Mouse (Mus musculus) liver, postnatal 0 days (tissue): ENCODE results near the gene Peli2. TPM values are rescaled to one million over a fixed set of nuclear protein-coding genes. Genes with fewer than 3 reads are reported as not detected.

ENCODE experiments used
- ATAC-seq: fragments of 200-750 bp; cut with Nextera tagmentation; 2 replicates; pipeline ENCODE4 v1.8.0; 2017; ENCODE audit warnings: mild to moderate bottlenecking, moderate library complexity
- DNase-seq: peaks from one replicate; pipeline ENCODE4 v3.0.0-alpha.2; 2016
- H3K27ac ChIP-seq: fragments of 300-500 bp; sonication (generic); 2 replicates; pipeline ENCODE4 v1.5.1; 2014; ENCODE audit warnings: antibody characterized with exemption, moderate library complexity, mild to moderate bottlenecking, low read depth
- H3K27me3 ChIP-seq: fragments of 300-500 bp; sonication (generic); 2 replicates; pipeline ENCODE4 v1.6.1; 2014; ENCODE audit warnings: low read length, control low read depth, mixed read lengths; ENCODE audit not compliant: insufficient read depth
- H3K36me3 ChIP-seq: fragments of 300-500 bp; sonication (generic); replicated peaks from 2 replicates; pipeline ENCODE4 v1.6.1; 2014; ENCODE audit warnings: mild to moderate bottlenecking, control low read depth, low read length, moderate library complexity, mixed read lengths; ENCODE audit not compliant: insufficient read depth
- H3K4me1 ChIP-seq: fragments of 300-500 bp; sonication (generic); 2 replicates; pipeline ENCODE4 v1.6.1; 2014; ENCODE audit warnings: antibody characterized with exemption, mild to moderate bottlenecking, control low read depth; ENCODE audit not compliant: insufficient read depth
- H3K4me2 ChIP-seq: fragments of 300-500 bp; sonication (generic); 2 replicates; pipeline ENCODE4 v1.6.1; 2014; ENCODE audit warnings: low read depth, mild to moderate bottlenecking, low read length, moderate library complexity, mixed read lengths
- H3K4me3 ChIP-seq: fragments of 300-500 bp; sonication (generic); 2 replicates; pipeline ENCODE4 v1.5.1; 2014; ENCODE audit warnings: low read depth, low read length
- H3K9ac ChIP-seq: fragments of 300-500 bp; sonication (generic); replicated peaks from 2 replicates; pipeline ENCODE4 v1.6.1; 2014; ENCODE audit warnings: mild to moderate bottlenecking, moderate library complexity
- H3K9me3 ChIP-seq: fragments of 300-500 bp; sonication (generic); 2 replicates; pipeline ENCODE4 v1.6.1; 2016; ENCODE audit warnings: mild to moderate bottlenecking, control low read depth, low read length, mixed read lengths
- CTCF ChIP-seq: sonication (generic); IDR thresholded peaks from 2 replicates; pipeline ENCODE4 v1.5.1; 2016; ENCODE audit warnings: antibody characterized with exemption, low read depth
- EP300 ChIP-seq: IDR thresholded peaks from 2 replicates; pipeline ENCODE4 v1.6.1; 2016; ENCODE audit warnings: antibody characterized with exemption, low read depth, mild to moderate bottlenecking
- WGBS: fragments of 180-500 bp; shearing (Covaris S2); extraction: QIAGEN DNeasy Blood & Tissue Kit; methylation state at CpG from one replicate; pipeline ENCODE4 v1.1.7; 2014; ENCODE audit not compliant: insufficient replicate concordance; 5-methylcytosine and 5-hydroxymethylcytosine counted together
- polyA plus RNA-seq: library from polyadenylated mRNA; unstranded; fragments of >200 nt; fragmentation: Nextera tagmentation; extraction: Ambion mirVana; gene quantifications from 2 replicates; pipeline ENCODE4 v1.2.1, GENCODE M21; 2015

The Peli2 gene
- polyA plus RNA-seq, 1 experiment from 2014 or later, result 1.5 TPM

DNA sequence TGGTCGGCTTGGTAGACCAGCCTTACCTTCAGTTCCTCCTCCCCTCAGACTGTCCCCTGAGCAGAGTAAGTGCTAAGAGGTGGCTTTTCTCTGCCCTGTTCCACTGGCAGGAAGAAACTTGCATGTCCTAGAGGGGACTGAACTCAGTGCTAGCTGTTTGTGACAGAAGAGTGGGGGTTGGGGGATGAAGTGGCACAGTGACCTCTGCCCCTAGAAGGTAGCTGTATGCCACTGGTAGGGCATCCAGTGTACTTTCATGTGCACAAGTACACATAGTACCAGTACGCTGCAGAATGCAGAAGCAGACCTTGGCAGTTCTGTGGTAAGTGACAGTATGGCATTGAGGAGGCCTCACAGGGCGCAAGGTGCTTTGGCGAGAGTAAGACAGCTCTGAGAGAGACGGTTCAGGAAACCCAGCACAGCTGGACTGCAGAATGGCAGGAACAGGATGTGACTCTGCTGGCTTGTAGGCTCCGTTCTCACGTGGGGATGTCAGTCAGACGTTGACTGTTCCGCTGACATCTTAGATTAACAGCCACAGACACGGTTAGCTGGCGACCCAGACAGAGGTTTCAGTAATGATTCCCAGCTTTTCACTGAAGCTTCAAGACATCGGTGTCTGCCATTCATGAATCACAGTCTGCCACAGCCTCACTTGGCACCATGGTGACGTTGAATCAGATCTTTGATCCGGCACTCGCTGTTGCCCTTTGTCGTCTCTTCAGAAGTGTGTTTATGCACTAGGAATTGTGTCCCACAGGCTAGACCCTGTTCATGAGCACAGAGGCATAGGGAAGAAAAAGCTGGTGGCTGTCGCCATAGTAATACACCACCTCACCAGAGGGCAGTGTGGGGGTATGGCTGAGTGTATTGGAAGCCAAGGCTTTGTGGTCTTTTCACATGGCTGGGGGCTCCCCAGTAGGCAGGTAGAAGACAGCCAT is 81.7 kb downstream of the Peli2 start:
- H3K27ac ChIP-seq, result 0 out of 2 replicates have a peak overlapping the region, but pooled peaks have one; percentile 49
- no peaks in the 10 kb centered on the region for H3K36me3 ChIP-seq
- H3K9me3 ChIP-seq, result no peaks in the 10 kb centered on the region
- 0 out of 2 replicates have a peak, but pooled peaks have one; percentile 4 for TF ChIP-seq CTCF
- no peak for TF ChIP-seq EP300
- DNase-seq, result no peak
- H3K27me3 ChIP-seq, result no peaks in the 10 kb centered on the region
- ATAC-seq, result peak; percentile 62
- H3K9ac ChIP-seq, result no peak overlapping the region
- H3K4me1 ChIP-seq, result peaks cover 22% of the 10 kb centered on the region
- no peak overlapping the region for H3K4me3 ChIP-seq
- WGBS, result 29% methylated on average over 17 of the region's 17 CpGs
- 0 out of 2 replicates have a peak overlapping the region, but pooled peaks have one; percentile 22 for H3K4me2 ChIP-seq

DNA sequence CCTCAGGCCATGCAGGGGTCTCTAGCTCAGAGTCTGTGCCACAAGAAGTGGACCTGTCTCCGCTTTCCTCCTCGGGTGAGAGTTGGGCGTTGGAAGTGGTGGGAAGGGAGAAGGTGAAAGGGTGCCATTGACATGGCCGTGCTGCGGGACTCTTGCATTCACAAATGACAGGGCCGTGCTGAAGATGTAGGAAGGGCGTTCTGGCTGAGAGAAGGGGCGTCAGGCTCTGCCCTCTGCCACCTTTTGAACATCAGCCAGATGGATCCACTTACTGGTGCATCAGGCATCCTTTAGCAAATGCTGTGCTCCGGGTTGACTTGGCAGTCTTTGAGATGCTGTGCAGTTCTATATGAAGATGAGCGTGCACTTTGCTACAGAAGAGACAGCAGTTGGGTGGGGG is 84.4 kb downstream of the Peli2 start:
- Histone ChIP-seq H3K9ac (no peak overlapping the region), H3K27ac (no peak overlapping the region), H3K4me2 (0 out of 2 replicates have a peak overlapping the region, but pooled peaks have one; percentile 48), H3K9me3 (no peaks in the 10 kb centered on the region), H3K4me3 (no peak overlapping the region), H3K27me3 (no peaks in the 10 kb centered on the region), H3K4me1 (peaks cover 22% of the 10 kb centered on the region), H3K36me3 (no peaks in the 10 kb centered on the region)
- TF ChIP-seq CTCF (no peak), EP300 (no peak)
- ATAC-seq, result no peak
- WGBS, result 88% methylated on average over 10 of the region's 10 CpGs
- no peak for DNase-seq

DNA sequence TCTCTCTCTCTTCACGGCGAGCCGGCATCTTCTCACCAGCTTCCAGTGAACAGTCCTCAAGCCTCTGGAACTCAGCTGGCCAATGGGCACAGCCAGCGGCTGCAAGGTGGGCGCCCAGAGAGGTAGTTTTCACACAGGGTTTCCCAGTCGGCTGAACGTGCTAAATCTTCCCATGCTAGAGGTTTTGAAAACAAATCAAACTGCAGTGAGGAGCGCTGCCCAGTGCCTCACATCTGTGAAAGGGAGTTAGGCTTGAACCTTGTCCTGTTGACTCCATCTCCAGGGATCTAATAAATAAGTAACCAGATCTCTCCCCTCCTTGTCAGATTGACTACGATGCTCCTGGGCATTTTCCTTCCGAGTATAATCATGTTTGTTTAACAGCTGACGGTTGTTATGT is 85.0 kb downstream of the Peli2 start:
- ATAC-seq (peak; percentile 41; the same call in 1 of the 2 replicates), DNase-seq (no peak)
- 62% methylated on average over 11 of the region's 11 CpGs for WGBS
- Histone ChIP-seq H3K27me3 (no peaks in the 10 kb centered on the region), H3K36me3 (no peaks in the 10 kb centered on the region), H3K4me3 (no peak overlapping the region), H3K9me3 (no peaks in the 10 kb centered on the region), H3K4me1 (peaks cover 22% of the 10 kb centered on the region), H3K4me2 (peak overlapping the region; percentile 48; the same call in 1 of the 2 replicates), H3K27ac (no peak overlapping the region), H3K9ac (no peak overlapping the region)
- TF ChIP-seq CTCF (no peak), EP300 (no peak)

DNA sequence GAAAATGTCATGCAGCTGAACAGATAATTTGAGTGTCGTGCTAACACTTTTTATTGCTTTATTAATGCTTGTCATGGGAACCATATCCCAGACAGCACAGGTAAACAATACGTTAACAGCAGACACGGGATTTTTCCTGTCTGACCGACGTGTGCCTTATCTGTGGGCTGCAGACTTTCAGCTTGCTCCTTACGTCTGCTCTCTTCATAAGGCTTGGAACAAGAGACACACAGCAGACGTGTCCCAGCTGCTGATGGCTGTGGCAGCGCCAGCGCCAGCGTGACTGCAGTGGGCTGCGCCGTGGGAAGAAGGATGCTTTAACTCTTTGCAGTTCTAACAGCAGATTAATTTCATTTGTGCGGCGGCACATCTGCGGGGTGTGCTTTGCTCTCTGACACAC is 86.5 kb downstream of the Peli2 start:
- no peak overlapping the region for H3K27ac ChIP-seq
- no peaks in the 10 kb centered on the region for H3K27me3 ChIP-seq
- peaks cover 17% of the 10 kb centered on the region for H3K4me1 ChIP-seq
- H3K9ac ChIP-seq, result no peak overlapping the region
- no peak overlapping the region for H3K4me2 ChIP-seq
- DNase-seq (no peak), ATAC-seq (no peak)
- TF ChIP-seq EP300, result no peak
- no peak for TF ChIP-seq CTCF
- WGBS, result 38% methylated on average over 15 of the region's 15 CpGs
- H3K36me3 ChIP-seq, result no peaks in the 10 kb centered on the region
- H3K4me3 ChIP-seq, result no peak overlapping the region
- no peaks in the 10 kb centered on the region for H3K9me3 ChIP-seq

DNA sequence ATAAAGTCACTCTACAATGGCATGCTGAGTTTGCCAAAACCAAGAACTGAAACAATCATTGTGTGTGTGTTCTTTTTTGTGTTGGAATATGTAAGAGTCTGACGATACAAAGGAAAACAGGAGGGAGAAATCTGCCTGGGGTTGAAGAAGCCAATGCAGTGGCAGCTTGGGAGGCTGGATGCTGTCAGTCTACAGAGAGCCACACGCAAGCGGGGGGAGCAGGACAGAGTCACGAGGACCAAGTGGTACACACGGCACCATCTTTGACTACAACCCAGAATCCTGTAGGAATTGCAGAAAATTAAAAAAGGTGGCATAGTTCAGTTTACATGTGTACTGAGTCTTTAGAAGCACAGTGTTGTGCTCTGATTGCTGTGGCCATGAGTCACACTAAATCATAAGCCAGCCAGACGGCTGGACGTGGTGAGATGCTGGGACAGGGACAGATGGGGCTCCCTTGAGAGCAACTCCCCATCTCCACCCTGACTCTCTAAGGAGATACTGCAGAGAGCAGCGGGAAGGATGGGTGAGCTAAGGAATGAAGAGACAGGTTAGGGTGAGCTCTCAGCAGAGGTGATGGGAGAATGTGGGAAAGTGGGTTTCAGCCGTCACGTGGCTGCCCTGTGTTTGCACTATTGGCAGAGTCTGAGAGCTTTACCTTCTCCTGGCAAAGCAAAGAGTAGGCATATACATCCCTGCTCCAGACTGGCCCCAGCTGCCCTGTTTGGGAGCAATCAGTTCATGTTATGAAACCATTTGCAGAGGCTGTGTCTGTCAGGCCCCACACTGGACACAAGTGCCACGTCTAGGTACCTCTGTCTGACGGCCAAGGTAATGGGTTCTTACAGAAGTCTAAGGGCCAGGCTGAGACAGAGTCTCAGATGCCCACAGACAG is 87.4 kb downstream of the Peli2 start:
- no peak overlapping the region for H3K9ac ChIP-seq
- no peak for TF ChIP-seq EP300
- TF ChIP-seq CTCF, result no peak
- no peaks in the 10 kb centered on the region for H3K27me3 ChIP-seq
- WGBS, result 77% methylated on average over 12 of the region's 12 CpGs
- no peak overlapping the region for H3K4me2 ChIP-seq
- H3K4me3 ChIP-seq, result no peak overlapping the region
- DNase-seq (no peak), ATAC-seq (no peak)
- no peaks in the 10 kb centered on the region for H3K9me3 ChIP-seq
- H3K27ac ChIP-seq, result no peak overlapping the region
- peaks cover 9% of the 10 kb centered on the region; the same call in 1 of the 2 replicates for H3K4me1 ChIP-seq
- H3K36me3 ChIP-seq, result no peaks in the 10 kb centered on the region

DNA sequence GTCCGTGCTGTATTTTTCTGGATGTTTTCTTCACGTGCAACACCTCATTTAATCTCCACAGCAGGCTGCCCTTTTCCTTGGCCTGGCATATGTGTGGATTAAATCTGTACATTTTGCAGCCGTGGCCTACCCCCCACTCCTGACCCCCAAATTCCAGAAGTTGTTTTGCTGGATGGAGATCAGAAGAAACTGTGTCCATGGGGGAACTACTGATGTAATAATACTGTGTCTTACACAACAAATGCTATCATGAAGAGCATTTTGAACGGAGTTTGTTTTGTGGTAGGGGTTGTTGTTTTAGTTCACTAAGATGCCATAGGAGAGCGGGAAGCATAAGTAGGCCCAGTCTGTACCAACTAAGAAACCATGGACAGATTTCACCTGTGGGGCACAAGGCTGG is 88.8 kb downstream of the Peli2 start:
- no peaks in the 10 kb centered on the region for H3K9me3 ChIP-seq
- H3K4me2 ChIP-seq, result no peak overlapping the region
- H3K27ac ChIP-seq, result no peak overlapping the region
- peaks cover 9% of the 10 kb centered on the region; the same call in 1 of the 2 replicates for H3K4me1 ChIP-seq
- ATAC-seq (no peak), DNase-seq (no peak)
- no peaks in the 10 kb centered on the region for H3K36me3 ChIP-seq
- WGBS, result 81% methylated on average over 5 of the region's 5 CpGs
- TF ChIP-seq EP300, result no peak
- no peak for TF ChIP-seq CTCF
- H3K9ac ChIP-seq, result no peak overlapping the region
- H3K27me3 ChIP-seq, result no peaks in the 10 kb centered on the region
- H3K4me3 ChIP-seq, result no peak overlapping the region
